Mouse (Mus musculus) mesoderm, embryonic 11.5 days (tissue): ENCODE data around the gene Ttc39d.
"Not testable (repeated sequence)": the region's sequence is repeated elsewhere in the genome, so short reads cannot be mapped to it uniquely, and the experiment has no call there.

Source experiments
- DNase-seq: peaks from one replicate; pipeline ENCODE4 v3.0.0-alpha.2; 2012; ENCODE audit warnings: low read depth, low spot score

The Ttc39d gene

GRCm38 (mm10) chr17:80206671-80207581 lies at the start of gene Ttc39d, which contains the start of gene Srsf7:
TSS of gene Ttc39d (plus strand) at chr17:80207460.
TSS of gene Srsf7 (minus strand) at chr17:80207307.
- DNase-seq = peak; percentile 100

GRCm38 (mm10) chr17:80157489-80157888 lies 49.8 kb upstream of the Ttc39d start:
- no peak for DNase-seq

- no peak for DNase-seq
These were observed 46.8 kb upstream of the Ttc39d start for GRCm38 (mm10) chr17:80160454-80160853.

GRCm38 (mm10) chr17:80163991-80164390 lies 43.3 kb upstream of the Ttc39d start:
- DNase-seq = no peak

GRCm38 (mm10) chr17:80165741-80166140 lies 41.5 kb upstream of the Ttc39d start:
- DNase-seq = no peak

GRCm38 (mm10) chr17:80166346-80166745 lies 40.9 kb upstream of the Ttc39d start:
- DNase-seq = no peak

- DNase-seq = no peak
These were observed 39.8 kb upstream of the Ttc39d start for GRCm38 (mm10) chr17:80167436-80167835.

- no peak for DNase-seq
These were observed 39.4 kb upstream of the Ttc39d start for GRCm38 (mm10) chr17:80167851-80168251.

- DNase-seq = peak; percentile 72
These were observed 38.7 kb upstream of the Ttc39d start for GRCm38 (mm10) chr17:80168425-80169182.

- DNase-seq = no peak
These were observed 37.5 kb upstream of the Ttc39d start for GRCm38 (mm10) chr17:80169792-80170191.

GRCm38 (mm10) chr17:80170951-80171350 lies 36.3 kb upstream of the Ttc39d start:
- no peak for DNase-seq

GRCm38 (mm10) chr17:80171948-80172347 lies 35.3 kb upstream of the Ttc39d start:
- no peak for DNase-seq

GRCm38 (mm10) chr17:80172761-80173160 lies 34.5 kb upstream of the Ttc39d start:
- no peak for DNase-seq

GRCm38 (mm10) chr17:80173708-80174107 lies 33.6 kb upstream of the Ttc39d start:
- no peak for DNase-seq

- DNase-seq = no peak
These were observed 33.1 kb upstream of the Ttc39d start for GRCm38 (mm10) chr17:80174146-80174545.

- DNase-seq = no peak
These were observed 32.4 kb upstream of the Ttc39d start for GRCm38 (mm10) chr17:80174699-80175385.

GRCm38 (mm10) chr17:80175386-80175739 lies 31.9 kb upstream of the Ttc39d start:
- no peak for DNase-seq

GRCm38 (mm10) chr17:80175966-80176365 lies 31.3 kb upstream of the Ttc39d start:
- DNase-seq = no peak

- not testable (repeated sequence) for DNase-seq
These were observed 28.4 kb upstream of the Ttc39d start for GRCm38 (mm10) chr17:80178846-80179245.

GRCm38 (mm10) chr17:80179959-80180358 lies 27.3 kb upstream of the Ttc39d start:
- peak; percentile 85 for DNase-seq

- no peak for DNase-seq
These were observed 26.8 kb upstream of the Ttc39d start for GRCm38 (mm10) chr17:80180468-80180867.

- no peak for DNase-seq
These were observed 23.6 kb upstream of the Ttc39d start for GRCm38 (mm10) chr17:80183615-80184014.
